Mouse (Mus musculus) inflammation-experienced regulatory T-cells (primary cell): Measurements from ENCODE around the gene Inpp4a. TPM values are rescaled to one million over a fixed set of nuclear protein-coding genes. Genes with fewer than 3 reads are reported as not detected.

Source experiments
- polyA plus RNA-seq, 2 experiments: library from polyadenylated mRNA; unstranded; fragments of 100-300 nt; shearing (Covaris generic); gene quantifications; one replicate each; pipeline ENCODE4 v1.2.1; 2017

Gene Inpp4a
- 10 to 100 TPM; 18.2 to 22.2 TPM for polyA plus RNA-seq

DNA sequence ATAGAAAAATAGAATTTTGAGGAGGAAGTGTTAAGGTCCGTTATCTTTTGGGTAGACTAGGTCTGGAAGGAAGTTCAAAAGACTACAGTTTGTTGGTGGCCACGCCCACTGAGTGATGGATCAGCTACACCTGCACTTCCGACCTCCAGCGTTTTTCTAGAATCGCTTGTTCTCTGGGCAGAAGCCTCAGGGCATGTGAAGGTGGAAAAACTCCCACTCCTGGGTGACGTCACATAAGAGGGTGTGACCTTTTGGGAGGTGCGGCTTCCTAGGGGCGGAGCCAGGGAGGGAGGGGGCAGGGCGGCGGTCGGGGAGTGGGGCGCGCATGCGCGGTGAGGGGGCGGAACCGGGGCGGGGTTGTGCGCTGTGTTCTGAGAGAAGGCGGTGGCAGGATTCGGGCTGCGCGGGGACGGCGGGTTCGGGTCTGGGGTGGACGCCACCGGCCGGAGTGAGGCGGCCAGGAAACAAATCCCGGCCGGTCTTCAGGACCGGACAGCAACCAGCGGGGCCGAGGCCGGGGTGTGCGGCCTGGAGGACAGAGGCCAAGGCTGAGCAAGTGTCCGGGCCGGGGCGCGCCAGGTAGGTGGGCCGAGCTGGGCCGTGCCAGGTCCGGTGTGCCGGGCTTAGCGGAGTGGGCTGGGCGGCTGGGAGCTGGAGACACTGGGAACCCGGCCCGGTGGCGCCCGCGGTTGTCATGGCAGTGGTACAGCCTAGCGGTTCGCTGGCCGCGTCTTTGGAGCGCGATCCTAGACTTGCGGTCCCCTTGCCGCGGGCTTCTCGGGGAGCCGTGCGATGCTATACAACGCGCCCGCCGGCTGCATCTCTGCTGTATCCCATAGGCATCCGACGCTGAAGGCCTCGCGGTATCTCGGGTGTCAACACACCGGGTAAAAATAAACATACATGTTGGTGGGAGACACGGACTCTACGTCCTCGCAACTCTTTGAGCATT is at the start of gene Inpp4a:
Inpp4a (plus strand) TSS at position 326 of the 952 bp plus-strand sequence.

DNA sequence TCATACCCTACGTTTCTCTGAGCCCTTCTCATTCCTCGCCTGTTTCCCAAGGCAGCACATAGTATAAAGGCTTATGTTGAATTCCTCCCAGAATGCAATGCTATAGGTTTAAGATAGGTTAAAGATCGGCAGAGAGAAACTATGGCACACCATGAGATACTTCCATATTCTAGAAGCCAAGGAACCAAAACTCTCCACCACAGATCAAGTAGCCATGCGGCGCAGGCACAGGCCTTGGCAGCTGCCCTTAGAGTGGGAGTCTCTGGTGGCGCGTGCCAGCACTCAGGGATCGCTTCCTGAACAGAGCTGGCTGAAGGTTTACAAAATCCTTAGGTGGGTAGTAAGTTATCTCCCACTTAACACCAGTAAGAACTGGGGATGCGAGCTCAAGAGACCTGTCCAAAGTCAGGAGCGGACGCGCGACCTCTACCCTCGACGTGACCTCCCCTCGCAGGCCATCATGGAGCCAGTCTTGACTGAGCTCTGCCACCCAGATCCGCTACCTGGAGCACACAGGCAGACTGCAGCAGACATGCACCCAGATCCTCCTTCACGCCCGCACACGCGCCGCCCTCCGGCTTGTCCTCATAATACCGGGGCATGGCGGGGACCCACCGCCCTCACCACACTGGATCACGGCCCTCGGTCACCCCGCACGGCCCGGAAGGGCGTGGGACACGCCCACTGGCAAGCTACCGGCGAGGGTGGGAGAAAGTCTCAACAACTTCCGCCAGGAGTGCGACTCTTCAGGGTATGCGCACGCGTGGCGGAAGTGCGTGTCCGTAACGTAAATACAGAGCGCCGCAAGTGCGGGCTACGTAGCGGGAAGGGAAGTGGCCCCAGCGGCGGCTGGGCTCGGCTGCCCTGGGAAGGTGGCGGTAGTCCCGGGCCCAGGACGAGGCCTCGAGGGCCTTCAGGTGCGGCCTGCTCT is 130.0 kb downstream of the Inpp4a start, which contains the start of the genes Coa5 and Unc50:
Coa5 (minus strand) TSS at position 738 of the 931 bp plus-strand sequence.
Unc50 (plus strand) TSS at position 774 of the 931 bp plus-strand sequence.

Other genes starting within 250 kb of the Inpp4a start
- 1 to 10 TPM in 1 of 2 experiments, under 1 TPM in 1; 0.07 to 1.2 TPM for gene Cnga3, start 85.4 kb upstream of the Inpp4a start, polyA plus RNA-seq
- 10 to 100 TPM; 68.5 to 72.1 TPM for gene Coa5, start 130.2 kb downstream of the Inpp4a start, polyA plus RNA-seq
- 100 to 1,000 TPM; 102 to 109 TPM for gene Unc50, start 130.3 kb downstream of the Inpp4a start, polyA plus RNA-seq
- 10 to 100 TPM in 1 of 2 experiments, 1 to 10 TPM in 1; 9.5 to 18.4 TPM for gene Mgat4a, start 241.2 kb downstream of the Inpp4a start, polyA plus RNA-seq